Mouse (Mus musculus) embryonic fibroblast, embryonic 13.5 days (primary cell): ENCODE data around the gene Guca1b.

Experiments
- CTCF ChIP-seq: IDR thresholded peaks from 2 replicates; pipeline ENCODE4 v1.5.1; 2011; ENCODE audit warnings: mild to moderate bottlenecking, control low read depth, low read length, moderate library complexity, borderline replicate concordance; ENCODE audit not compliant: insufficient read depth
- POLR2A ChIP-seq: IDR thresholded peaks from 2 replicates; pipeline ENCODE4 v1.6.1; 2011; ENCODE audit warnings: low read depth, mild to moderate bottlenecking, control low read depth, low read length, moderate library complexity

- TF ChIP-seq POLR2A (no peak), CTCF (no peak)
Measured at GRCm38 (mm10) chr17:47383266-47383665, 1.9 kb upstream of the Guca1b start.
